Mouse (Mus musculus): ENCODE data around the gene Itgb2. TPM values are rescaled to one million over a fixed set of nuclear protein-coding genes. Genes with fewer than 3 reads are reported as not detected.

Itgb2 gene
- polyA plus RNA-seq, 2 experiments: 8.7 to 11.1 TPM

DNA sequence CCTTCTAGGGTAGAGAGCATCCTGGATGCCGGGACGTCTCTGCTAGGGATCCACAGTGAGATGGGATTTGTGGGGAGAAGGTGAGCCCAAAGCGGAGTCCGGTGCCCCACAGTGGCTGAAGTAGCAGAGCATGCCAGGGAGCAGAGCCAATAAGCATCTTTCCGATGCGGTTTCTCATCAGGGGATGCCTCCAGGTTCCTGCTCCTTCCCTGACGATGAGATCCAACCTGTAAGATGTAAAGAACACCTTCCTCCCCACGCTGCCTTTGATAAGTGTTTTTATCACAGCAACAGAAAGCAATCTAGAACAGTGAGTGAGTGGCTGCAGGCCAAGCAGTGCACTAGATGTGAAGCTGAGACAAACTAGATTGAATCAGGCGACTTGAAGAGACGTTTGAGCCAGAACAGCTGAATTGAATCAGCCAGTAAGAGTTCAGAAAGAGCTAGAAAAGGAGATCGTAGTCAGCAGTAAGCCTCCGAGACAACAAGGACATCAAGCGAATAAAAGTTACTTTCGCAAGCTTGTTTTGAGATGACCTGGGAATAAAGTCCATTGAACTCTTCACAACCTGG is 13.6 kb upstream of the Itgb2 start:
- Histone ChIP-seq H3K9ac (replicated peaks) (peak overlapping the region; percentile 89), H3K4me3 (ENCODE audit: insufficient read depth in 1 of 2, low read depth in 2 of 2, low read length in 2 of 2) (peak overlapping the region; percentile 71 to 97), H3K4me2 (ENCODE audit: low read depth) (peak overlapping the region; percentile 71), H3K9me3 (ENCODE audit: control insufficient read depth, low read length) (no peaks in the 10 kb centered on the region), H3K36me3 (replicated peaks; ENCODE audit: control insufficient read depth, insufficient read depth, low read depth) (peaks cover 9% of the 10 kb centered on the region), H3K27me3 (ENCODE audit: control insufficient read depth, insufficient read depth, low read length) (no peaks in the 10 kb centered on the region), H3K4me1 (replicated peaks; ENCODE audit: control insufficient read depth in 2 of 2, insufficient read depth in 2 of 2, low read length in 1 of 2) (peaks cover 12 to 16% of the 10 kb centered on the region in 2 experiments), H3K27ac (peak overlapping the region; percentile 56)
- no peak; the same call in 1 of the 2 replicates for ATAC-seq (ENCODE audit: insufficient read depth)
- TF ChIP-seq CTCF (IDR thresholded peaks at IDR 0.05; ENCODE audit: low read depth) (peak; percentile 19; the same call in 1 of the 2 replicates), EP300 (IDR thresholded peaks at IDR 0.05; ENCODE audit: low read depth) (no peak)
- WGBS (ENCODE audit: insufficient replicate concordance): 41% methylated on average over 14 of the region's 14 CpGs
- no peak for DNase-seq (ENCODE audit: low read depth in 3 of 3, low spot score in 3 of 3)

DNA sequence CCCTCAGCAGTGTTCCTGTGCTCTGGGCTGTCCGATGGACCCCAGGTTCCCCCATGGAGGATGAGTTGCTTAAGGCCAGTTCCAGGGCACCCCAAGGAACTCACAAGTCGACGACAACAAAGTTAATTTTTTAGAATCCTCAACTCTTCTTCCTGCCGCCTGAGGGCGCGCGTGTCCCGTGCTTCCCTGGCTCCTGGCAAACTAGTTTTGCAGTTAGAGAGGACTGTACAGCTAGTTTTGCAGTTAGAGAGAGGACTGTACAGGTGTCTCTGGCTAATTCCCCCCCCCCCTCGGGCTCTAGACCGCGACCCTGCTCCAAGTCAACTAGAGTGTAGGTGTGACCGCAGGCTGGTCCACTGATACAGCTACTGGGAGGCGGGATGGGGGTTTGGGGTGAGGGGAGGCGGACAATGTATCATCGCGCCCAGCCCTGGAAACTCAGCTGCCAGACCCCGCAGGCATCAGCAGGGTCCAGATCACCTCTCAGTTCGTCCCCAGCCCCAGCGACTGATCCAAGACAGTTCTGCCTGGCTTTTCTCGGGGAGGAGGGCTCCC is 12.9 kb upstream of the Itgb2 start:
- no peak for ATAC-seq (ENCODE audit: insufficient read depth)

GRCm38 (mm10) chr10:77517801-77518200 is 12.3 kb upstream of the Itgb2 start:
- peaks cover 6% of the 10 kb centered on the region for H3K36me3 ChIP-seq (replicated peaks; ENCODE audit: control insufficient read depth, insufficient read depth, low read depth)
- H3K9ac ChIP-seq (replicated peaks): no peak overlapping the region
- H3K4me2 ChIP-seq (ENCODE audit: low read depth): no peak overlapping the region
- DNase-seq (ENCODE audit: low read depth in 3 of 3, low spot score in 3 of 3) (no peak), ATAC-seq (ENCODE audit: insufficient read depth) (no peak)
- no peak for TF ChIP-seq EP300 (IDR thresholded peaks at IDR 0.05; ENCODE audit: low read depth)
- no peak for TF ChIP-seq CTCF (IDR thresholded peaks at IDR 0.05; ENCODE audit: low read depth)
- peaks cover 12 to 19% of the 10 kb centered on the region in 2 experiments for H3K4me1 ChIP-seq (replicated peaks; ENCODE audit: control insufficient read depth in 2 of 2, insufficient read depth in 2 of 2, low read length in 1 of 2)
- H3K9me3 ChIP-seq (ENCODE audit: control insufficient read depth, low read length): no peaks in the 10 kb centered on the region
- WGBS (ENCODE audit: insufficient replicate concordance): 75% methylated on average over 5 of the region's 5 CpGs
- H3K4me3 ChIP-seq (ENCODE audit: insufficient read depth in 1 of 2, low read depth in 2 of 2, low read length in 2 of 2): no peak overlapping the region
- no peak overlapping the region for H3K27ac ChIP-seq
- no peaks in the 10 kb centered on the region for H3K27me3 ChIP-seq (ENCODE audit: control insufficient read depth, insufficient read depth, low read length)

More for the DNA sequence above, 12.9 kb upstream of the Itgb2 start:
- Histone ChIP-seq H3K4me1 (replicated peaks; ENCODE audit: control insufficient read depth in 2 of 2, insufficient read depth in 2 of 2, low read length in 1 of 2) (peaks cover 12 to 16% of the 10 kb centered on the region in 2 experiments), H3K27me3 (ENCODE audit: control insufficient read depth, insufficient read depth, low read length) (no peaks in the 10 kb centered on the region), H3K27ac (no peak overlapping the region), H3K4me3 (ENCODE audit: insufficient read depth in 1 of 2, low read depth in 2 of 2, low read length in 2 of 2) (no peak overlapping the region), H3K36me3 (replicated peaks; ENCODE audit: control insufficient read depth, insufficient read depth, low read depth) (peaks cover 9% of the 10 kb centered on the region), H3K4me2 (ENCODE audit: low read depth) (peak overlapping the region; percentile 71), H3K9me3 (ENCODE audit: control insufficient read depth, low read length) (no peaks in the 10 kb centered on the region), H3K9ac (replicated peaks) (0 out of 2 replicates have a peak overlapping the region, but pooled peaks have one; percentile 3)
- DNase-seq (ENCODE audit: low read depth in 3 of 3, low spot score in 3 of 3): peak in 1 of 3 experiments; percentile 47
- WGBS (ENCODE audit: insufficient replicate concordance): 24% methylated on average over 20 of the region's 20 CpGs
- TF ChIP-seq EP300 (IDR thresholded peaks at IDR 0.05; ENCODE audit: low read depth) (no peak), CTCF (IDR thresholded peaks at IDR 0.05; ENCODE audit: low read depth) (peak; percentile 93)

DNA sequence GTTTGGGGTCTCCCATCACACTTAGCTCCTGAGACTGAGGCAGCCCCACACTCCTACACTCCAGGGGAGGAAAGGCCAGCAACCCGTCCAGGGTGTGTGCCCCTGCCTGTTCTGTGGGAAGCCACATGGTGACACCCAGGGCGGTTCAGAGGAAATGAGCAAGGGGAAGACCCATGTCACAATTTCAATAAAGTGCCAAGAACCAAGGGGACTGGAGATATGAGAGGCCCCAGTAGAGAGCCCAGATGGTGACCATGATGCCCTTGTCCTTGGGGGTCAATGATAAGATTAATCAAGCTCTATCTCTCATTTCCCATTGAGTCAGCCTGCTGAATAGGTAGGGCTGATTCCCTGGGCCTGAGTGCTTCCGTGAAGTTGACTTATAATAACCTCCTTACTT is 10.9 kb upstream of the Itgb2 start:
- Histone ChIP-seq H3K4me1 (replicated peaks; ENCODE audit: control insufficient read depth in 2 of 2, insufficient read depth in 2 of 2, low read length in 1 of 2) (peaks cover 12 to 22% of the 10 kb centered on the region in 2 experiments), H3K9ac (replicated peaks) (no peak overlapping the region), H3K4me3 (ENCODE audit: insufficient read depth in 1 of 2, low read depth in 2 of 2, low read length in 2 of 2) (no peak overlapping the region), H3K36me3 (replicated peaks; ENCODE audit: control insufficient read depth, insufficient read depth, low read depth) (no peaks in the 10 kb centered on the region), H3K4me2 (ENCODE audit: low read depth) (no peak overlapping the region), H3K27me3 (ENCODE audit: control insufficient read depth, insufficient read depth, low read length) (no peaks in the 10 kb centered on the region), H3K27ac (no peak overlapping the region), H3K9me3 (ENCODE audit: control insufficient read depth, low read length) (no peaks in the 10 kb centered on the region)
- DNase-seq (ENCODE audit: low read depth in 3 of 3, low spot score in 3 of 3): no peak
- no peak for ATAC-seq (ENCODE audit: insufficient read depth)
- WGBS (ENCODE audit: insufficient replicate concordance): 31% methylated on average over 3 of the region's 3 CpGs
- TF ChIP-seq CTCF (IDR thresholded peaks at IDR 0.05; ENCODE audit: low read depth) (no peak), EP300 (IDR thresholded peaks at IDR 0.05; ENCODE audit: low read depth) (no peak)

GRCm38 (mm10) chr10:77520497-77520896 is 9.6 kb upstream of the Itgb2 start:
- Histone ChIP-seq H3K36me3 (replicated peaks; ENCODE audit: control insufficient read depth, insufficient read depth, low read depth) (no peaks in the 10 kb centered on the region), H3K9ac (replicated peaks) (no peak overlapping the region), H3K4me3 (ENCODE audit: insufficient read depth in 1 of 2, low read depth in 2 of 2, low read length in 2 of 2) (no peak overlapping the region), H3K4me2 (ENCODE audit: low read depth) (no peak overlapping the region), H3K9me3 (ENCODE audit: control insufficient read depth, low read length) (no peaks in the 10 kb centered on the region), H3K4me1 (replicated peaks; ENCODE audit: control insufficient read depth in 2 of 2, insufficient read depth in 2 of 2, low read length in 1 of 2) (peaks cover 4 to 15% of the 10 kb centered on the region in 2 experiments), H3K27ac (no peak overlapping the region), H3K27me3 (ENCODE audit: control insufficient read depth, insufficient read depth, low read length) (no peaks in the 10 kb centered on the region)
- DNase-seq (ENCODE audit: low read depth in 3 of 3, low spot score in 3 of 3) (no peak), ATAC-seq (ENCODE audit: insufficient read depth) (no peak)
- TF ChIP-seq EP300 (IDR thresholded peaks at IDR 0.05; ENCODE audit: low read depth): no peak
- no peak for TF ChIP-seq CTCF (IDR thresholded peaks at IDR 0.05; ENCODE audit: low read depth)
- WGBS (ENCODE audit: insufficient replicate concordance): 51% methylated on average over 5 of the region's 5 CpGs
